Mouse (Mus musculus) spleen, adult 2 months (tissue): Measurements from ENCODE around the gene Ivd. TPM values are rescaled to one million over a fixed set of nuclear protein-coding genes. Genes with fewer than 3 reads are reported as not detected.

Source experiments
- DNase-seq, 2 experiments: peaks; one replicate each; pipeline versions ENCODE4 v3.0.0 to v3.0.0-alpha.2; 2012 to 2021; ENCODE audit warnings: low spot score in 2 of 2, low read depth in 1 of 2
- H3K27ac ChIP-seq: fragments of 200-500 bp; 2 replicates; pipeline ENCODE4 v1.5.1; 2012; ENCODE audit warnings: low read length, inconsistent platforms; ENCODE audit not compliant: insufficient read depth
- H3K27me3 ChIP-seq: fragments of 200-500 bp; 2 replicates; pipeline ENCODE4 v1.6.1; 2012; ENCODE audit warnings: mild to moderate bottlenecking, moderate library complexity, low read length, inconsistent platforms; ENCODE audit not compliant: control insufficient read depth, insufficient read depth
- H3K36me3 ChIP-seq: fragments of 200-500 bp; 2 replicates; pipeline ENCODE4 v1.6.1; 2012; ENCODE audit warnings: mild to moderate bottlenecking, low read length, inconsistent platforms; ENCODE audit not compliant: control insufficient read depth, insufficient read depth
- H3K4me1 ChIP-seq: fragments of 200-500 bp; 2 replicates; pipeline ENCODE4 v1.6.1; 2011; ENCODE audit warnings: inconsistent platforms; ENCODE audit not compliant: control insufficient read depth, insufficient read depth, insufficient read length
- H3K4me3 ChIP-seq: fragments of 200-500 bp; 2 replicates; pipeline ENCODE4 v1.5.1; 2011; ENCODE audit warnings: mild to moderate bottlenecking, inconsistent platforms; ENCODE audit not compliant: insufficient read depth, insufficient read length; ENCODE audit errors: extremely low read depth
- CTCF ChIP-seq: fragments of 200-500 bp; IDR thresholded peaks from 2 replicates; pipeline ENCODE4 v1.5.1; 2011; ENCODE audit warnings: mild to moderate bottlenecking, inconsistent platforms; ENCODE audit not compliant: insufficient read depth, insufficient read length, insufficient replicate concordance; ENCODE audit errors: extremely low read depth
- POLR2A ChIP-seq: fragments of 200-500 bp; IDR thresholded peaks from 2 replicates; pipeline ENCODE4 v1.6.1; 2011; ENCODE audit warnings: low read depth, low read length, inconsistent platforms
- WGBS: fragments of 180-500 bp; shearing (Covaris S2); methylation state at CpG from one replicate; pipeline ENCODE4 v1.1.7; 2018; 5-methylcytosine and 5-hydroxymethylcytosine counted together
- polyA plus RNA-seq: library from polyadenylated mRNA; depleted of rRNA; stranded (reverse); fragments of >200 nt; gene quantifications from 2 replicates; pipeline ENCODE4 v1.2.3, GENCODE M21; 2012

The Ivd gene
- polyA plus RNA-seq, 1 experiment, result 31.1 TPM

DNA sequence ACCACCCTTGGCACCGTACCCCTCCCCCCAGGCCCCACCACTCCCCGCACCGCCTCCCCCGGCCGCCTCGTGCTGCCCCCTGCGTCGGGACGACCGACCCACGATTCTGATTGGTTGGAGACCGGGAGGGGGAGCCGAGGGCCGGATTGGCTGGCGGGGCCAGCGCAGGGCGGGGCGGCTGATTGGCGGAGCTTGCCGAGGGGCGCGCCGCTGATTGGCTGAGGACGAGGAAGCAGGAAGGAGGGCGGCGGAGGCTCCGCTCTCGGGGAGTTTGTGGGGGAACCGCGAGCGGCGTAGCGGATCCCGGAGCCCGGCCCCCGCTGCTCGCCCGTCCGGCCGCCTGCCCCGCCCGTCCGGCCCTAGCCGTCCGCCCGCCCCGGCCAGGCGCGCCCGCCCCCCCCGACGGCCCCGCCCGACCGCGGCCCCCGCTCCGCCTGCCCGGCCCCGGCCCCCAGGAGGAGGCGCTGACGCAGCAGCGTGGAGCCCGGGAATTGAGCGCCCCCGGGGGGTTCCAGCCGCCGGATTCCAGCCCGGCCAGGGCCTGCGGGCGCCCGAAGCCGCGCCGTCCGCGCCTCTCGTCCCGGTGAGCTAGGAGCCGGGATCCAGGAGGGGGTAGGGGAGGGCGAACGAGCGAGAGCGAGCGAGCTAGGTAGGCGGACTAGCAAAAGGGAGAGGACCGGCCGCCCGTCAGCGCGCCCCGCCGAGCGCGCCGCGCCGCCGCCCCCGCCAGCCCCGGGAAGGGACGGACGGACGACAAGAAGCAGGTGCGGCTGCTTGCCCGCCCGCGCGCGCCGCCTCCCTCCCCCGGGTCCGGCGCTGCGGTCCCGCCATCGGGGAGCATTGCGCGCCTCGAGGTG, 39.6 kb downstream of the Ivd start:
- H3K27me3 ChIP-seq, result peaks cover 10% of the 10 kb centered on the region
- TF ChIP-seq CTCF (no peak), POLR2A (peak; percentile 45; the same call in 1 of the 2 replicates)
- H3K36me3 ChIP-seq, result no peaks in the 10 kb centered on the region
- peak overlapping the region; percentile 94 for H3K4me3 ChIP-seq
- WGBS, result 1% methylated on average over 81 of the region's 120 CpGs
- H3K27ac ChIP-seq, result peak overlapping the region; percentile 78
- peak; percentile 72 to 97 for DNase-seq
- H3K4me1 ChIP-seq, result peaks cover 40% of the 10 kb centered on the region

DNA sequence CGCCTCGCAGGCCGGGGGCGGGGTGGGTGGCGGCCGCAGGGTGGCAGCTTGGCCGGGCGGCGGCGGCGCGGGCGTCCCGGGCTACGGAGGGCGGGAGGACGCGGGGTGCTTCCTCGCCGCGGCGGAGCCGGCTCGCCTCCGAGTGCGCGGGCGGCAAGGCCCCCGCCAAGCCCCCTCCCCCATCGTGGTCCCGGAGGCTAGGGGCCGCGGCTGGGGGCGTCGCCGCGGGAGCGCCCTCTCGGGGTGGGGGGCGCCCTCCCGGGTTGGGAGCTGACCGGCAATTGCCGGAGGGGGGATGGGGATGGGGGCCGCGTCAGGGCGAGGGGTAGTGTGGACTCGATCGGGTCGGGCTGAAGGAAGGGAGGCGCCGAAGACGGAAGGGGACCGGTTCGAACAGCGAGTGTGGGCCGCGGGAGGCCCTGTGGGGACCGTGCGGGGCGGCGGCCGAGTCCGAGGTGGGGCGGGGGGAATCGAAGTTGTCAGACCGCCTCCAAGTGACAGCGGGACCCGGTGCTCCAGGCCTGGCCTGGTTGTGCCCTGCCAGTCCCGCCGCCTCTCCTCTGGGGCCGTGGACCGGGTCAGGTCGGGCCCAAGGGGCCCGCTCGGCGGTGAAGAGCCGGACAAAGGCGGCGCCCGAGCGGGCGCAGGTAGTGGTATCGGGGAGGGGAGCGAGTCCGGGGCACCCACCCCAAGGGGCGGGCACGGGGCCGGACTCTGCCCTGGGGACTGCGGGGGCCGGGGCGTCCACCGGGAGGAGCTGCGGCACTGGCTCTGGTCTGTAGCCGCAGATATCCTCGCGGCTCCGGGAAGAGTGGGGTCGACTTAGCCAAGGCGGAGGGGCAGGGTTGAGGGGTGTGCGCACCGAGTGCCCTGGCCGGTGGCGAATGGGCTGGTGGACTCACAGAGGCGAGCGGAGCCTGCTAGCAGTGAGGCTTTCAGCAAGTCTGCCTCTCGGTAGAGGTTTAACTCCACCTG, 40.6 kb downstream of the Ivd start:
- H3K27me3 ChIP-seq, result peaks cover 10% of the 10 kb centered on the region
- H3K27ac ChIP-seq, result no peak overlapping the region
- WGBS, result 3% methylated on average over 92 of the region's 106 CpGs
- peak overlapping the region; percentile 94 for H3K4me3 ChIP-seq
- H3K36me3 ChIP-seq, result no peaks in the 10 kb centered on the region
- peaks cover 39% of the 10 kb centered on the region for H3K4me1 ChIP-seq
- no peak for TF ChIP-seq CTCF
- TF ChIP-seq POLR2A, result no peak
- peak in 1 of 2 experiments; percentile 36 for DNase-seq

DNA sequence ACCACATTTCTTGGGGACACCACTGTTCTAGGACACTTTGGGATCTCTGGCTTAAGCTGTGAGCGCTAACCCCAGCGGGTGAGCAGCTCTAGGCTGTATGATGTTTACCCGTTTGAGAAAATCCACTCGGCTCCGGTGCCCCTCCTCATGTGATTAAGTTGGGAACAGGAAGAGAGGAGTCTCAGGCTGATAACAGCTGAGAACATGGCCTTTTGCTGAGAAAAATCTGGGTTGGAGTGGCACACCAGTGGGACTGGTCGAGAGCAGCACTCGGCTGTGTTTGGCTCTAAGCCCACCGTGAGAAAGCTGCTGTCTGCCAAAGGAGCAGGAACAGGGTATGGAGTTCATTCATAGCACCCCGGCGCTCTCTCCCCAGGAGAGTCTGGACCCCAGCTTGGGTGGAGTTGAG, 41.6 kb downstream of the Ivd start:
- Histone ChIP-seq H3K27ac (no peak overlapping the region), H3K27me3 (peaks cover 10% of the 10 kb centered on the region), H3K36me3 (no peaks in the 10 kb centered on the region), H3K4me1 (peaks cover 31% of the 10 kb centered on the region), H3K4me3 (no peak overlapping the region)
- WGBS, result 59% methylated on average over 10 of the region's 10 CpGs
- TF ChIP-seq POLR2A, result no peak
- no peak for TF ChIP-seq CTCF
- DNase-seq, result no peak

DNA sequence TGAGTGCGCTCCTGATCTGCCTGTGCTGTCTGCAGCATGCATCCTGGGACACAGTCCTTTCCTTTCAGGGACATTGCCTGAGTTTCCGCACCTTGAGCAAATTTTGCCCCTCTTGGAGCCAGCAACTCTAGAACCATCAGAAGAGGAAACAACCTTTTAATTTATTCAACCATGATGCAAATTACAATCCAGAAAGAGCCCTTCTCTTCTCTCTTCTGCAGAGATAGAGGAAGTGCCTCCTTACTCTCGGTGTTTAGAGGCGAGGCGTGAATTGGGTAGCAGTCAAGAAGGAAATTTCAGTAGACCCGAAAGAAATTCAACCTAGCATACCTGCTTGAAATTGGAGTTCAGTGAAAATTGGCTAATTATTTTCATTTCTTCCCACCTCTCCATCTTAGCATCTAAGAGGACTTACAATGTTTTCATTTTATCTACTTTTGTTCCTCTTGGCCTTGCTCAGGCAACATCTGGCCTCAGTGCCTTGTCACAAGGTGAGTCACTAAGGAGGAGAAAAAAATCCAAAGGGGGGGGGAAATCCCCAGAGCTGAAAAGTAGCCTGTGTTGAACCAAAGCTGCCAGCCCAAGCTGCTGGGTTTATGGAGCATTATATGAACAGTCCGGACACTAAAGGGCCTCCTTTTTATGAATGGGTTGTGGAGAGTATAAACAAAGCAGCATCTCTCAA, 43.8 kb downstream of the Ivd start:
- H3K4me1 ChIP-seq, result peaks cover 28% of the 10 kb centered on the region

DNA sequence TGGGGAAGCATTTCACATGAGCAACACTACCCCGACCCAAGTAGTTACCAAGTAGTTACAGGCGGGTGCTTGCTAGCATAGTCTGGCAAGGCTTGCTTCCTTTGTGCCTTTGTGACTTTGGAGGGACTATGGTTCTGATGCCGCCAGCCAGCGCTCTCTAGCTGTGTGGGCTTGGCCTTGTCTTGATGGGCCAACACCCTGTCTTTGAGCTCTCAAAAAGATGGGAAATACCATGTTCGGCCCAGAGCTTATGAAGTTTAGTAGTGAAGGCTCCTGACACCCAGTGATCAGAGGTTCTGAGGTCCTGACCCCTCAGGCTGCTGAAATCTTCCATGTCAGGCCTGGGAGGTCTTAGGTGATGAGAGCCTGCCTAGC, 44.4 kb downstream of the Ivd start:
- H3K36me3 ChIP-seq, result no peaks in the 10 kb centered on the region
- peaks cover 31% of the 10 kb centered on the region for H3K4me1 ChIP-seq
- peak overlapping the region; percentile 6; the same call in 1 of the 2 replicates for H3K27ac ChIP-seq
- DNase-seq, result no peak
- WGBS, result 69% methylated on average over 5 of the region's 5 CpGs
- no peak overlapping the region for H3K4me3 ChIP-seq
- H3K27me3 ChIP-seq, result peaks cover 8% of the 10 kb centered on the region
- no peak for TF ChIP-seq CTCF
- no peak for TF ChIP-seq POLR2A

More for the DNA sequence above, 43.8 kb downstream of the Ivd start:
- Histone ChIP-seq H3K36me3 (no peaks in the 10 kb centered on the region), H3K4me3 (no peak overlapping the region), H3K27ac (peak overlapping the region; percentile 6; the same call in 1 of the 2 replicates), H3K27me3 (peaks cover 8% of the 10 kb centered on the region)
- 42% methylated on average over 7 of the region's 7 CpGs for WGBS
- DNase-seq, result peak in 1 of 2 experiments; percentile 52
- TF ChIP-seq POLR2A (no peak), CTCF (no peak)

DNA sequence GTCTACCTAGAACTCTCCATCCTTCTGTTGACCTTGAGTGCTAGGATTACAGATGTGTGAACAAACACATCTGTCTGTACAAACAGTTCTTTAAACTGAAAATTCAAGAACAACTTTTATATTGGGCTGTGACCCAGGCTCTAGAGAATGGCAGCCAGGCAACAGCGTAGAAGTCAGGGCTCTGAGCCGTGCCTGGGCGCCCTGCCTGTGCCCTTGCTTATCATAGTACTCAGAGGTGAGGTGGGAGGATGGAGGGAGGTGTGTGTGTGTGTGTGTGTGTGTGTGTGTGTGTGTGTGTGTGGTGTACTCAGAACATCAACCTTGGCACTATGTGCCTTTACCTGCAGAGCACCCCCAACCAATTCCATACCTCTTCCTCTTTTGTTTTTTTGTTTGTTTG, 46.0 kb downstream of the Ivd start:
- 83% methylated on average over 3 of the region's 3 CpGs for WGBS
- Histone ChIP-seq H3K27me3 (no peaks in the 10 kb centered on the region; the same call in 1 of the 2 replicates), H3K4me1 (peaks cover 40% of the 10 kb centered on the region), H3K4me3 (no peak overlapping the region), H3K27ac (no peak overlapping the region), H3K36me3 (no peaks in the 10 kb centered on the region)
- no peak for DNase-seq
- TF ChIP-seq CTCF, result no peak
- TF ChIP-seq POLR2A, result no peak
